Mouse (Mus musculus): Measurements from ENCODE around the gene Unc79. TPM values are rescaled to one million over a fixed set of nuclear protein-coding genes. Genes with fewer than 3 reads are reported as not detected.

The Unc79 gene
- polyA plus RNA-seq, 1 experiment, result 0.57 TPM

GRCm38 (mm10) chr12:103116639-103117038 lies 168.0 kb downstream of the Unc79 start:
- Histone ChIP-seq H3K4me3 (replicated peaks; ENCODE audit: control insufficient read depth, low read depth, low read length) (no peak overlapping the region), H3K4me1 (ENCODE audit: control insufficient read depth, insufficient read depth, low read length) (no peaks in the 10 kb centered on the region), H3K27ac (ENCODE audit: control insufficient read depth, insufficient read depth, low read depth, low read length, poor library complexity) (no peak overlapping the region)
- WGBS, result 48% methylated on average over 8 of the region's 8 CpGs
- no peak for TF ChIP-seq POLR2A (IDR thresholded peaks at IDR 0.05; ENCODE audit: borderline replicate concordance, control insufficient read depth, low read depth, low read length)
- TF ChIP-seq CTCF (IDR thresholded peaks at IDR 0.05; ENCODE audit: control insufficient read depth, insufficient read depth, low read length), result no peak

GRCm38 (mm10) chr12:103117517-103118193 lies 169.0 kb downstream of the Unc79 start:
- Histone ChIP-seq H3K4me1 (ENCODE audit: control insufficient read depth, insufficient read depth, low read length) (no peaks in the 10 kb centered on the region), H3K27ac (ENCODE audit: control insufficient read depth, insufficient read depth, low read depth, low read length, poor library complexity) (no peak overlapping the region), H3K4me3 (replicated peaks; ENCODE audit: control insufficient read depth, low read depth, low read length) (no peak overlapping the region)
- WGBS, result 82% methylated on average over 10 of the region's 10 CpGs
- TF ChIP-seq POLR2A (IDR thresholded peaks at IDR 0.05; ENCODE audit: borderline replicate concordance, control insufficient read depth, low read depth, low read length), result no peak
- TF ChIP-seq CTCF (IDR thresholded peaks at IDR 0.05; ENCODE audit: control insufficient read depth, insufficient read depth, low read length), result no peak

GRCm38 (mm10) chr12:103121928-103122327 lies 173.3 kb downstream of the Unc79 start:
- Histone ChIP-seq H3K4me3 (replicated peaks; ENCODE audit: control insufficient read depth, low read depth, low read length) (no peak overlapping the region), H3K4me1 (ENCODE audit: control insufficient read depth, insufficient read depth, low read length) (no peaks in the 10 kb centered on the region), H3K27ac (ENCODE audit: control insufficient read depth, insufficient read depth, low read depth, low read length, poor library complexity) (no peak overlapping the region)
- TF ChIP-seq POLR2A (IDR thresholded peaks at IDR 0.05; ENCODE audit: borderline replicate concordance, control insufficient read depth, low read depth, low read length), result no peak
- no peak for TF ChIP-seq CTCF (IDR thresholded peaks at IDR 0.05; ENCODE audit: control insufficient read depth, insufficient read depth, low read length)
- 89% methylated on average over 5 of the region's 5 CpGs for WGBS

GRCm38 (mm10) chr12:103123861-103124260 lies 175.2 kb downstream of the Unc79 start:
- no peak overlapping the region for H3K4me3 ChIP-seq (replicated peaks; ENCODE audit: control insufficient read depth, low read depth, low read length)

GRCm38 (mm10) chr12:103128914-103129313 lies 180.3 kb downstream of the Unc79 start:
- Histone ChIP-seq H3K27ac (ENCODE audit: control insufficient read depth, insufficient read depth, low read depth, low read length, poor library complexity) (no peak overlapping the region), H3K4me1 (ENCODE audit: control insufficient read depth, insufficient read depth, low read length) (no peaks in the 10 kb centered on the region), H3K4me3 (replicated peaks; ENCODE audit: control insufficient read depth, low read depth, low read length) (no peak overlapping the region)
- TF ChIP-seq POLR2A (IDR thresholded peaks at IDR 0.05; ENCODE audit: borderline replicate concordance, control insufficient read depth, low read depth, low read length) (no peak), CTCF (IDR thresholded peaks at IDR 0.05; ENCODE audit: control insufficient read depth, insufficient read depth, low read length) (no peak)
- 78% methylated on average over 6 of the region's 6 CpGs for WGBS

More at GRCm38 (mm10) chr12:103123861-103124260, 175.2 kb downstream of the Unc79 start:
- H3K4me1 ChIP-seq (ENCODE audit: control insufficient read depth, insufficient read depth, low read length), result no peaks in the 10 kb centered on the region
- TF ChIP-seq CTCF (IDR thresholded peaks at IDR 0.05; ENCODE audit: control insufficient read depth, insufficient read depth, low read length), result no peak
- TF ChIP-seq POLR2A (IDR thresholded peaks at IDR 0.05; ENCODE audit: borderline replicate concordance, control insufficient read depth, low read depth, low read length), result no peak
- WGBS, result 71% methylated on average over 1 of the region's 1 CpGs
- H3K27ac ChIP-seq (ENCODE audit: control insufficient read depth, insufficient read depth, low read depth, low read length, poor library complexity), result no peak overlapping the region

GRCm38 (mm10) chr12:103129395-103130248 lies 181.0 kb downstream of the Unc79 start:
- 26% methylated on average over 17 of the region's 17 CpGs for WGBS
- Histone ChIP-seq H3K27ac (ENCODE audit: control insufficient read depth, insufficient read depth, low read depth, low read length, poor library complexity) (no peak overlapping the region), H3K4me3 (replicated peaks; ENCODE audit: control insufficient read depth, low read depth, low read length) (no peak overlapping the region), H3K4me1 (ENCODE audit: control insufficient read depth, insufficient read depth, low read length) (no peaks in the 10 kb centered on the region)
- no peak for TF ChIP-seq POLR2A (IDR thresholded peaks at IDR 0.05; ENCODE audit: borderline replicate concordance, control insufficient read depth, low read depth, low read length)
- TF ChIP-seq CTCF (IDR thresholded peaks at IDR 0.05; ENCODE audit: control insufficient read depth, insufficient read depth, low read length), result no peak

- Histone ChIP-seq H3K4me1 (ENCODE audit: control insufficient read depth, insufficient read depth, low read length) (no peaks in the 10 kb centered on the region), H3K4me3 (replicated peaks; ENCODE audit: control insufficient read depth, low read depth, low read length) (no peak overlapping the region), H3K27ac (ENCODE audit: control insufficient read depth, insufficient read depth, low read depth, low read length, poor library complexity) (no peak overlapping the region)
- no peak for TF ChIP-seq CTCF (IDR thresholded peaks at IDR 0.05; ENCODE audit: control insufficient read depth, insufficient read depth, low read length)
- no peak for TF ChIP-seq POLR2A (IDR thresholded peaks at IDR 0.05; ENCODE audit: borderline replicate concordance, control insufficient read depth, low read depth, low read length)
- 71% methylated on average over 6 of the region's 6 CpGs for WGBS
Observed at GRCm38 (mm10) chr12:103131419-103131818, 182.8 kb downstream of the Unc79 start.

GRCm38 (mm10) chr12:103142550-103143010 lies 193.9 kb downstream of the Unc79 start:
- H3K4me1 ChIP-seq (ENCODE audit: control insufficient read depth, insufficient read depth, low read length), result no peaks in the 10 kb centered on the region
- TF ChIP-seq POLR2A (IDR thresholded peaks at IDR 0.05; ENCODE audit: borderline replicate concordance, control insufficient read depth, low read depth, low read length), result no peak
- no peak for TF ChIP-seq CTCF (IDR thresholded peaks at IDR 0.05; ENCODE audit: control insufficient read depth, insufficient read depth, low read length)
- 6% methylated on average over 9 of the region's 9 CpGs for WGBS
- no peak overlapping the region for H3K4me3 ChIP-seq (replicated peaks; ENCODE audit: control insufficient read depth, low read depth, low read length)
- no peak overlapping the region for H3K27ac ChIP-seq (ENCODE audit: control insufficient read depth, insufficient read depth, low read depth, low read length, poor library complexity)

Data from bone marrow, adult 2 months (tissue).